Mouse (Mus musculus): ENCODE measurements at regions not wholly inside any gene's neighbourhood (a gene's known extent, or its start where the extent isn't known, plus 50 kb on each side); places are given as distances from the start of the nearest gene placed in this dataset.
"Not testable (repeated sequence)": the region's sequence is repeated elsewhere in the genome, so short reads cannot be mapped to it uniquely, and the experiment has no call there.

DNA sequence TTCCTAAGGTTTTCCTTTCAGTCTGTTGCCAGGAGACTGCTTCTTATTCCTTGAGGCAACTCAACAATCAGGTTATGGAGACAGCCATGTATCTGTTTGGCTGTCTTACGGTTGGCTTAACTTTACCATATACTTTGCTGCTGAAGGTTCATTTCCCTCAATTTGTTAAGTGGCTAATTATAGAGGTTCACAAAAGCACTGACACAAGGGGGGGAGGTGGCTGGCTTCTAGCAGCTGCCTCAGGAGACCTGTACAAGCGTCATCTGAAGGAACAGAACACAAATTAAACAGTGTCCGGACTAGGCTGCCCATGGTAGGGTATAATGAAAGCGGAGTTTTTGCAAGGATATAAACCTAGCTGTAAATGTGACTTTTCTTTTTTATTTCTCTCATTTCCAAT, 305.0 kb upstream of the Rnf219 start:
- no peak for DNase-seq (ENCODE audit: low read depth, low spot score)

DNA sequence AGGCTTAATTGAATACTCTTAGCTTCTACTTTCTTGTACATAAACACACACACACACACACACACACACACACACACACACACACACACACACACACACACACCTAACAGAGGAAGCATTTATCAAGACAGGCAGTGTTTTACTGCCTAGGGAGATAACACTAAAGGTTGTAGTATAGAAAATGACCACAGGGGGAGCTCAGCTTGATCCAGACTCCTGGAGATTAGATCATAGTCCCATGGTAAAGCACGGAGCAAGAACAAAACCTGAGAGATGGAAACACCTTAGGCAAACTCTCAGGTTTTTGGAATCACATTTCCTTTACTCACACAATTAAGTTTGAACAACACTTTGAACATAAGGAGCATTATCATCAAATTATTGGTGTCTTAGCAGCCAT, 302.5 kb upstream of the Rnf219 start:
- no peak for DNase-seq (ENCODE audit: low read depth, low spot score)

DNA sequence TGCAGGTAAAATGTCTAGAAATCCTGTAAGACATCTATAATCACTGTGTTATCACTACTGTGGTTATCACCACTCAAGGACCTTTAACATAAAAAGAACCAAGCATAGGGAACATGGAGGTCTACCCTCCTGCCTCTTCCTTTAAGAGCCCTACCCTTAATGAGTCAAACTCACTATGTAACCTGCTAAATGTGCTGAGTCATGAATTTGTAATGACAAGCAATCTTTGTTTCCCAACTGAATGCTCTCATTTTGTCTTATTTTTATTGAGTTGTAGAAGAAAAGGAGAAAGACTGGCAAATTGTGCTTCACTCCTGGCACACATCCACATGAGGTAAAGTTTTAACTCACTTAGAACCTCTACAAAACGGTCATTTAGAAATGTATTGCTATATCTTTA, 301.8 kb upstream of the Rnf219 start:
- DNase-seq (ENCODE audit: low read depth, low spot score): no peak

DNA sequence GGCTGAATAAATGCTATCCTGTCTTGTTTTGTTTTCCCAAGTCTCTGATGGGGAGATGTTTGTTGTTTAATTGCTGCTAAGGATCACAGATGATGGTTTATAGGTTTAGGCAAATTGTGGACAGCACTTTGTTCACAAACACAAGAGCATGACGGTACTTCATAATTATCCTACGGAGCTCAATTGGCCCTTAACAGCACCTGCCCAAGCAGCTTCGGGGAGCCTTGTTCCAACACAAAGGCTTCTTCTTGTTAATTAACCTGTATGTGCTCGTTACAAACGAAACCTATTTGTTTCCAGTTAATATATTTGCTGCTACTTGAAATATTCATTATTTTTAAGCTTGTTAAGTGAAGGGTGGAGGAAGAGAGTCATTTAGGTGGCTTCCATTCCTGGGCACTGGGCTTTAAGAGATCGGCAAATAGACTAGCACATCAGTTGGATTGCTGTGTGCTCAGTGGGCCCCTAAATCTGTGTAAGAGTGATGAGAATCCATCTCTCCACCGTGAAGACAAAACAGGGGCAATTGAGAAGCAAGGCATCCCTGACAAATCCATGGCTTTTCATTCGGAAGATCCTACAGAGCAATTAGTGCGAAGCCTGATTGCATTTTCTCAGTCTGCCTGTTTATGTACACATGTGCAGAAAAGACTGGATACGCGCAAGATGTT, 299.6 kb upstream of the Rnf219 start:
- DNase-seq (ENCODE audit: low read depth, low spot score): no peak

DNA sequence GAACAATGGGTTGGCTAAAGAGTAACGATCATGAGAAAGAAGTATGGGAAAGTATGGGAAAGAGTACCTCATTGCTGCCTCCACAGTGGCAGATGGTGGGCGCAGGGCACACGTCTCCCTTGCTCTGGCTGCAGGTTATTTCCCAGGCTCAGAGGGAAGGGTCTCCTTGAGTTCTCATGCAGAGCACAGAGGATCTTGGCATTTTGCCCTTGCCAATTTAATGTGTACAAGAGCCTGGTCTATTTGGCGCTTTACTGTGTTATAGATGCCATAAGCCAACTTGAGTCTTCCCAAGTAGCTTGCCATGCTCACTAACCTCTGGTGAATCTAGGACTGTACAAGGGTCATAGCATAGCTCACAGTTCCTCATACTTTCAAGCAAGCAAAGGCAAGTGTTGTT, 296.7 kb upstream of the Rnf219 start:
- DNase-seq (ENCODE audit: low read depth, low spot score): no peak

DNA sequence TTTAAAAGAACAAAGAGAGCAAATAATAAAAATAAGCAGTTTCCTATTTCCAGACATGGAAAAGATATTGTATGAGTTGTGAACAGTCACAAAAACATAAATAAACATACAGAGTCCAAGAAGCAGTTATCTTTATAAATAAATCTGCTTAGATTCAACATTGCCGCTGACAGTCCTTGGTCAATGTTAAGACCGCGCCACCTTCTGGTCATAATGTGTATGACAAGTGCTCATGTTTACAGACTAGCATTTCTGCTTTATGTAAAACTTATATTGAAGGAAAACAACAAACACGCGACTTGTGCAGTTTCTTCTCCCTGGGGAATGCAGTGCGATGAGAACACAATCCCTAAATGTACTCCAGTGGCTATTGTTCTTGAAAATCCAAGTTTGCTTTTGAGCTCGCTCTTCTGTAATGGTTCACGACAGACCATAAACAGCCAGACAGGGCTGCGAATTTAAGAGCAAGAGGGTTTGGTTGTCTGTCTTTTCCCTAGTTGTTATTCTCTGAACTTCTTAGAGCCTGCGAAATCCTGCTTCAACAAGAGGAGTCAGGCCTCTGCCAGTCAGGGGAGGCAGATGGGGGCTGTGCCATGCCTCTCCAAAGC, 291.6 kb upstream of the Rnf219 start:
- peak; percentile 86 for DNase-seq (ENCODE audit: low read depth, low spot score)

DNA sequence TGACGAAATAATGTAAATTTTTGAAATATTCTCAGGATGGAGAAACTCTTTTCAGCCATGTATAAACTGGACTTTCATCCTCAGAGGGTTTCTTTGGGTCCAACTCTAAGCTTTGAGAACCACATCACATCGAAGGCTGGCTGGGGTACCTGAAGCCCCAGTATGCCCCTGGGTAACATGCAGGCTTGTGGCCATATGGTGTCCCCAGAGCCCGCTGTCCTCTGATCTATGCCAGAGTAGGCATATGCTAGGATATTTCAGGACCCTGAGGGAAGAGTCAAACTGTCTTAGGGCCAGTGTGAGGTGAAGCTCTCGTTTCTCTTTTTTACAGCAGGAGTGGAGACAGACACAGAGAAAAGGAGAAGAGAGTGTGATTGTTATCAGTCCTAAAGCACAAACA, 289.6 kb upstream of the Rnf219 start:
- no peak for DNase-seq (ENCODE audit: low read depth, low spot score)

DNA sequence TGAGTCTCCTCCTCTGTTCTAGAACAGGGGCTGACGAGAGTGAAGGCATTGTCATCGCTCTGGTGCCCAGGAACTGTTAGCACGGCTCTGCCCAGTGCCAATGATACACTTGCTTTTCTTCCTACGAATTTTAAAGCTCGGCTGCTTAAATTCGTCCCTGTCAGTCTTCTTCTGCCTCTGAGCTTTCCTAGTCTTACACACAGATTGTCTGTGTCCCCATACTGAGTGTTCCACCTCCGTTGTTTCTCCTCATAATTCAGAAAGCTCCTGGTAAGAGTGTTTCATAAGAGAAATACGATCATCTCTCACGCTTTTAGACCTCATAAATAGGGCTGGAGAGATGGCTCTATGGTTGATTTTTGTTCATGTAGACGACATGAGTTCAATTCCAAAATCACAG, 282.9 kb upstream of the Rnf219 start:
- DNase-seq (ENCODE audit: low read depth, low spot score): peak; percentile 31

DNA sequence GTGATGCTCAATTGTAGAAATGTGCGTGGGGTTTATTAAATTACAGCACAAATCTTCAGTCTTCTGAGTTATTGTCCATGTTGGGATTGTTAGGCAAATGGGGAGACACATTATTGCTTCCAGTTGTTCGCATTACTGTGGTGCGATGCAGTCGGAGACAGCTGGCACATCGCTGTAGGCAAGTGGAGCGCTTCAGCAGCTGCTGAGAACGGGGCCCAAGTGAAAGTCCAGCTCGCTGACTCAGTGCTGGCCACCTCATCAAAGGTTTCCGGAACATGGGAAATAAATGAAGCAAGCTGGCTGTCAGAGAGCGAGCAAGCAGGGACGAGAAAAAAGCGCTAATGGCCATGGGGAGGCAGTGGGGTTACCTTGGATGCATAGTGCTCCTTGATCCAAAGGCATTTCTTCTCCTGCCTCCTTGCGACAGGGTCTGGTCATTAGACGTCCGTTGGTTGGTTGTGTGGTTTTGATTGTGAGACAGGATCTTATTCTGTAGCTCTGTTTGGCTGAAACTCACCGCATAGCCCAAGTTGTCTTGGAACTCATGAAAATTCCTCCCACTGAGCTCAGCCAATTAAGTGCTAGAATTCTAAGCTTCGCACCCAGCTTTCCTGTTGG, 274.0 kb upstream of the Rnf219 start:
- DNase-seq (ENCODE audit: low read depth, low spot score): no peak

DNA sequence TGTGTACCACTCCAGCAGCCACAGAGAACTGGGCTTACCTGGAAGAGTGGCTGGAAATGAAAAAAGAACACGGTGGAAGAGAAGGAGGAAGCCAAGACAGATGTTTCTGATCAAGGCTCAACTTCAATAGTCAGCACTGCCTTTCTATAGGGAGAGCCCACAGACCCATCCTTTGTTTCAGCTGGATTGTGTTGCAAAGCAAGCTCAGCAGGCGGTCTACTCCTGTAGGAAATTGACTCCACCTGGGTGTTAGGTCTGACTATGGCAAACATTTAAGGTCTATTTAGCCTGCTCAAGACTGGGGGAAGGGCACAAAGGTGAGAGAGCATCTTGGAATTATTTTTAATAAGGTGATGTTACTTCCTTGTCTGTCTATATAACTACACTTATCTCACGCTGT, 266.9 kb upstream of the Rnf219 start:
- no peak for DNase-seq (ENCODE audit: low read depth, low spot score)

DNA sequence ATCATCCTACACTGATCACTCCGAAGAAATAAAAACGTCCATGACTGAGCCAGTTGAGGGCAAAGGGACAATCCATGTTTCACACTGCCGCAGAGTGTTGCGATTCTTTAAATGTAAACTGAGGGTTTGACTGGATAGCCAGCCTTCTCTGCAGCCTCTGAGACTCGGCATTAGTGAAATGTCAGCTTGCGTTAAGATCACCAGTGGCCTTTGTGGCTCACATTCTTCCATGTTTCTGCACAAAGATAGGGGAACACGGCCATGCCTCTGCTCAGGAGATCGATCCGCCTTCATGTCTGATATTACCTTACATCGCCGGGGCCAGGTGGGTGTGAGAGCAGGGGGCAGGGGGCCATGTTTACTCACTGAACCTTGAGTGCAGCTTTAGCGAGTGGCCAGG, 262.6 kb upstream of the Rnf219 start:
- DNase-seq (ENCODE audit: low read depth, low spot score): no peak

DNA sequence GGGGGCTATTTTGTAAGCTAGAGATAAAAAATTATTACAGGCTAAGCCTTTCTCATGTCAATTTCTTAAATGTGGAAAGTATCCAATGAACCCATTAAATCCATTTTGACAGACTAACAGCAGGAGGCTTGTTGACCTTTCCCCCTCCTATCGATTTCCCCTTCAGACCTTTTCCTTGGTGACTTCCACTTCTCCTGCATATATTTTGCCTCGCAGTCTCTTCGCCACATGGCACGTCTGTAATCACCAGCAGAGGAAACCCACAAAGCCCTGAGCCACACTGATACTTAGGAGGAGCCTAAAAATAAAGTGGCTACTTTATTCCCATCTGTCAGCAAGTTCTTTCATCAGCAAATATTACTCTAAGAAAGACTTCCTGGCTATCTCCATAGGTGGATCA, 247.5 kb upstream of the Rnf219 start:
- DNase-seq (ENCODE audit: low read depth, low spot score): no peak

DNA sequence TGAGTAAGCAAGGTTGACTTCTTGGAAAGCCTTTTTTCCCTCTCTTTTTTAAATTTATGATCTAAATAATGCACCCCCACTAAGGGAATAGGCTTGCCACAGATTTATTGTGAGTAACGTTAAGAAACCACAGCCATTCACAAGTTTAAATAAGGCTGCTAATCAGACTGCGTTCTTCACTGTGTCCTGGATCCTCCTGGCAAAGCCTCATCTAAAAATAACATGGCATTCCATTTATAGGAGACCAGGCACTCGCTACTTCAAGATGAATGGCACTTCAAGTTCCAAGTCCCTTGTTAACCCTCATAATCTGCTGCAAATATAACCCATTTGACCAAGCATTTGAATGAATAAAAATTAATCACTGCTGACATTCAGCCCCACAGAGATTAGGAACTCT, 211.8 kb upstream of the Rnf219 start:
- DNase-seq (ENCODE audit: low read depth, low spot score): peak; percentile 17

DNA sequence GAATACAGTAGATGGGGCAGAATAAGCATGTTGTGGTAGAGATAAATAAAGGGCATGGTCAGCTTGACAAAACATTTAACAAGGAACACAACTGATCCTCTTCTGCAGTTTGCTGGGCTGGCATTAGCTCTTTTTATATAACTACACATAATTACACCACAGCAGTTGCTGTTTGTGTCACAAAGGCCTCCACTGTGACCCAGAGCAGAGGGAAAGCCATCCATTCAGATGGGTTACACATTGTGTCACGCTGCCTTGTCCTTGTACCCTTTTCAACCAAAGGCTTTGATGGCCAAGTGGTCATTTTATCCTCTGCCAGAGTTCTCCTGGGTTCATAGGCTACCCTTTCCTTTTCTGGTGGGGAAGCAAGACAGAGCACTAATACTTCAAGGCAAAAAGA, 209.6 kb upstream of the Rnf219 start:
- DNase-seq (ENCODE audit: low read depth, low spot score): peak; percentile 4

DNA sequence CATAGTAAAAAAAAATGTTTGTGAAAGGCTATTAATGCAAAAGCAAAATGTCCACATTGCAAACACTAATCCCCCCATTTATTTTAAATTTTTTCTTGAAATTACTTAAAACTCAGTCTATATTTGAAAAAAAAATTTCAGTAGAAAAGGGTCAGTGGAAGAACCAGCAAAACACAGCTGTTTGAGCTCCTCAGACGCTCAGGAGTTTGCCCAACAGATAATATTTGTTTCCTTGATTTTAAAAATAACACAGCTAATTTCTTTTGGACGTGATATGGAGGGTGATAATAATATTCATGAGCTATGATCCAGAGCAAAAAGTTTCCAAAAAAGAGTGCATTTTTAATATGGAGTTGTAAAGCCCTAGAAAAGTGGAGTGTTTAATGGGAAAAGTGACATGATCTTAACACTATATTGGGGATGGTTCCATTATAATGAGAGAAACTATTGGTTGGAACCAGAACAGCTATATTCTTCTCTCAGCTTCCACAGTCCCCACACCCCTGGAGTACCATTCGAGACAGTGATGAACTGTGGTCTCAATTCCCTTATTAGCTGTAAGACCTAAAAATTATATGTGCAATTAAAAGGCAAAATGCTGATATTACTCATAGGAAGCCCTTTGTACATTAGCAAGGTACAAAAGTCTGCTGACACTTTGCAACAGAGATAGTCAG, 209.0 kb upstream of the Rnf219 start:
- DNase-seq (ENCODE audit: low read depth, low spot score): no peak

DNA sequence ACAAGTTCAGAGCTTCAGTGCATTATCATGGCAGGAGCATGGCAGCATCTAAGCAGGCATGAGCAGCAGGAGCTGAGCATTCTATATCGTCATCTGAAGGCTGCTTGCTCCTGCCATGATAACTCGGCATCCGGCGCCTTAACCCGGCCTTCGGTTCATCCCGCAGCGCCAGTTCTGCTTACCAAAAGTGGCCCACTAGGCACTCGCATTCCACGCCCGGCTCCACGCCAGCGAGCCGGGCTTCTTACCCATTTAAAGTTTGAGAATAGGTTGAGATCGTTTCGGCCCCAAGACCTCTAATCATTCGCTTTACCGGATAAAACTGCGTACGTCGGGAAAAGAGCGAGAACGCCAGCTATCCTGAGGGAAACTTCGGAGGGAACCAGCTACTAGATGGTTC, 193.2 kb upstream of the Rnf219 start:
- DNase-seq (ENCODE audit: low read depth, low spot score): not testable (repeated sequence)

DNA sequence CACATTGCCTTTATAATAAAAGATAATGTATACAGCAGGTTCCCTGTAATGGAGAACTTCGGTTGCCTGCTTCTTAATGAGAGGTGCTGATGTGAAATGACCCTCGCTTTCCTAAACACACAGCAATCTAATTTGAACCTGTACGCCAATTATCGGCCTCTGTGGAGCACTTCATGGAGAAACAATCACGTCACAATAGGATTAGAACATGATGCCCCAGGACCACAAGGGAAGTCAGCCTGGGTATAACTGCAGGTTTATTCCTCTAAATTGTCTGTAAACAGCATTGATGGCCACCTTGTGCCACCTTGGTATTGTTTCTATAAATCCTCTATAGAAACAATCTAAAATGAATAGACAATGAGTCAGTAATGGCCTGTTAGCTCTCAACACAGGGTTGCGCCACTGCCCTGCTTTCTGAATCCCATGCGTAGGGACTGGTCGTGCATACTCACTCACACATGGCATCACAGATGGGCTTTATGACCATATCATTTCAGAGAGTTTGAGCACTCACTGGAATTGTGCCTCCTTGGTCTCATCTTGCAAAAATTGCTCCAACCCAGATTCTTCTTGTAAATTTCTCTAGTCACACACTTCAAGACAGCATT, 179.9 kb upstream of the Rnf219 start:
- DNase-seq (ENCODE audit: low read depth, low spot score): no peak

DNA sequence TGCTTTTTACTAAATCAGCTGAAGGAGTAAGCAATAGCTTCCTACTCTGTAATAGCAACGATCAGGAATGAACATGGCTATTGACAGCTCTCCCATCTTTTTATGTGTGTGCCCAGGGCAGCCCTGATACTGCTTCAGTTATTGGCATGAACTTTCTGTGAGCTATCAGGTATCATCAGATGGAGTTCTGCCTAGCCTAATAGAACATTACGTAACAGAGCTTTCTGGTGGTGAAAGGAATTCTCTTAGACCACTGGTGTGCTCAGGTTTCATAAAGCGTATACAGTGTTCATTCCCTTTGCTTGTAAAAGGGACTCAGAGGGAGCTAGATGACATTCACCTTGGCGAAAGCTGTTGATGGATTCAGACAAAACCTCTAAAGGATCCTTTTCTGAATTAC, 176.5 kb upstream of the Rnf219 start:
- DNase-seq (ENCODE audit: low read depth, low spot score): no peak

DNA sequence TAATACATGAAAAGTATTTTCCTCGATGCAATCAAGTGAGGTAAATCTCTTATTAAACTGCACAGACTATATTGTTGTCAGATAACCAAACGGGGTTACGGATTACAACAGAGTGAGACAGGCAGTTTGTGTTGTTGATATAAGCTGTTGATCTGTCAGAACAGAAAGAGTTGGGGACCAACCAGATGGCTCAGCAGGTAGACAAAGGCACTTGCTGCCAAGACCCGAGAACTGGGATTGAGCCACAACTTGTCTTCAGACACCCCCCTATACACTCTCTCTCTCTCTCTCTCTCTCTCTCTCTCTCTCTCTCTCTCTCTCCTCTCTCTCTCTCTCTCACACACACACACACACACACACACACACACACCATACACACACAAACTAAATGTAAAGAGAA, 172.7 kb upstream of the Rnf219 start:
- no peak for DNase-seq (ENCODE audit: low read depth, low spot score)

DNA sequence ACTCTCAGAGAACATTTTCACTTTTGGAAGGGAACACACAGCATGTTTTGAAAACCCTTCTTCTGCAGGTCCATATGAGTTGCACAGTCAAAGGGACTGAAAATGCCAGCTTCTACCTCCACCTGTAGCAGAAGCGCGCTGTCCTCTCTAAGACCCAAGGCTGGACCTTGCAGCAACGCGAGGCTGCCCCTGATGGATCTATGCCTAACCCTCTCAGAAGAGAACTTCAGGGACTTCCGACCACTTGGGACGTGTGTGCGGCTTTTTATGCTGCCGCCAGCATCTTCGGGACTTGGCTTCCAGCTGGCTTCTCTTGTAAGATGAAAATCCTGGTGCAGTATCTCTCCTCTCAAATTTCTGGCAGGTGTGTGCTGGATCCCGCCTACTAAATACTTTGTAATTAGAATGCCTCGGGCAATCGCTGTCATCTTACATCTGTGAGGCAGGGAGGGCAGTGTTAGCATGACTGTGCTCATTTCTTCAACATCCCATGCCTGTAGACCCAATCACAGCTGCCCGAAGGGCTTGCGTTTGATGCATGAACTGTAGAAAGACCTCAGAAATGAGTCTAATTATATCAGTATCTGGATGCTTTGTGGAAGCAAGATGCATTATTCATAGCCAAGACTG, 171.8 kb upstream of the Rnf219 start:
- peak; percentile 31 for DNase-seq (ENCODE audit: low read depth, low spot score)

DNA sequence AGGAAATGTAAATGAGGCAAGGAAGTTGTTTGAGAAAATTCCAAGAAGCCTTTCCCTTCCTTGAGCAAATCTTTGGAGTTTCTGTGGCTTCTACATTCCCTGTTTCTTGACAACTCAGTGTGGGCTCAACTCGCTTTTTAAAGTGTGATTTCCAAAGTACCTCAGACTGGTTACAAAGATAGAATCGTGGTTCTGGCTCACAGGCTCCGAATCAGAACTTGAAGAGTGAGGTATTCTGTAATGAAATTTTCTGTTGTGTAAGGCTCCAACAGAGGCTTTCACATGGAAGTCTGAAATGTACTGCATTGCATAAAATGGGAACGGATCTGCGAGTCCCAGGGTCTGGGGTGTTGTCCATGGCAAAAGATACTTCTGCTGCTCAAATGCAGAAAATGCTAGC, 170.2 kb upstream of the Rnf219 start:
- peak; percentile 36 for DNase-seq (ENCODE audit: low read depth, low spot score)

DNA sequence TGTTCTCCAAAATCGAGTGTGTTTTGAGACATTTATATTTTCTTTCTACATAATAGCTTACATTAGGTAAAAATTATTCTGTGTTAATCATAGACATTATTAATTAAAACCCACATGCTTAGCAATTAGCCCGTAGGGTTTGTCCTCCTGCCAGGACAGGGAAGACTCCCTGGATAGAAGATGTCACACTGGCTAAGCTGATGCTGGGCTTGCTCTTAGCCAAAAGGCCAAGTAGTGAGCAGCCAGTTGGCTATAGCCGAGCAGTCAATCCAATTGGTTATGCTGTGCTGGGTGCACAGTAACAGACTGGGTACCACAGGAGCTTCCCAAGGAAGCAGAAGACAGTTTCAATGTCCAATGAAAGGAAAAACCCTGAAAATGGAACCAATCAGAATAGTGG, 166.0 kb upstream of the Rnf219 start:
- DNase-seq (ENCODE audit: low read depth, low spot score): no peak

Measured in brain, adult 2 months (tissue).